Comparison of ENCODE assay signal across 10 mouse cellular contexts in genomic region chr11:45629250-45629649, GRCm38 (mm10).
DNase-seq lines count a peak whose midpoint lies in the region; ATAC-seq and TF ChIP-seq lines count a peak whose summit lies in the region.
"Had no signal": no experiment of that assay in that cellular context is flagged by ENCODE, and none has a peak within 500 bp of the region (broad histone marks: within the 10 kb centered on the region; RNA-seq: fewer than 3 reads in every experiment).

No protein-coding gene starts in this region.

- no peaks in the 10 kb centered on the region for H3K36me3 ChIP-seq in forebrain, postnatal 0 days (ENCODE audit: insufficient read depth)
- H3K36me3 ChIP-seq in forebrain, embryonic 10.5 days (replicated peaks), result no peaks in the 10 kb centered on the region
- no peaks in the 10 kb centered on the region for H3K36me3 ChIP-seq in liver, postnatal 0 days (replicated peaks; ENCODE audit: insufficient read depth, low read length)
- H3K36me3 ChIP-seq in liver, embryonic 11.5 days (ENCODE audit: control insufficient read depth, insufficient read depth, low read length), result no peaks in the 10 kb centered on the region
- H3K36me3 ChIP-seq in MEL (ENCODE audit: control insufficient read depth in 1 of 2, insufficient read depth in 2 of 2, low read length in 2 of 2), result no peaks in the 10 kb centered on the region
- H3K36me3 ChIP-seq: hindbrain, embryonic 15.5 days had no signal

- no peak for DNase-seq in forebrain, postnatal 0 days
- DNase-seq in forebrain, embryonic 10.5 days (ENCODE audit: extremely low spot score, low spot score), result no peak
- DNase-seq in liver, postnatal 0 days, result no peak
- DNase-seq in liver, embryonic 11.5 days (ENCODE audit: low spot score), result no peak
- DNase-seq in MEL (ENCODE audit: low read depth, low spot score), result peak; percentile 28
- DNase-seq in lung, postnatal 10 days, result peak; percentile 29
- no peak for DNase-seq in ovary, adult 18-20 months (ENCODE audit: low spot score)
- no peak for DNase-seq in layer of hippocampus, adult 9-11 months

- no peak for ATAC-seq in forebrain, postnatal 0 days
- ATAC-seq in liver, postnatal 0 days, result no peak
- ATAC-seq in liver, embryonic 11.5 days (replicated peaks; ENCODE audit: low FRiP score), result no peak

- H3K9me3 ChIP-seq in forebrain, postnatal 0 days (ENCODE audit: low read length), result no peaks in the 10 kb centered on the region
- no peaks in the 10 kb centered on the region for H3K9me3 ChIP-seq in forebrain, embryonic 10.5 days
- no peaks in the 10 kb centered on the region for H3K9me3 ChIP-seq in liver, postnatal 0 days (ENCODE audit: low read length)
- H3K9me3 ChIP-seq in liver, embryonic 11.5 days (ENCODE audit: control insufficient read depth, low read length), result no peaks in the 10 kb centered on the region
- no peaks in the 10 kb centered on the region for H3K9me3 ChIP-seq in MEL (replicated peaks; ENCODE audit: insufficient read depth, low read length)
- H3K9me3 ChIP-seq: hindbrain, embryonic 15.5 days had no signal

- no peak for TF ChIP-seq EP300 in liver, postnatal 0 days (IDR thresholded peaks at IDR 0.05; ENCODE audit: low read depth)
- TF ChIP-seq EP300 in MEL (IDR thresholded peaks at IDR 0.05; ENCODE audit: low read depth in 1 of 2, low read length in 2 of 2), result no peak

- TF ChIP-seq POLR2A in MEL (IDR thresholded peaks at IDR 0.05; ENCODE audit: control insufficient read depth in 1 of 2, insufficient read depth in 1 of 2, low read depth in 1 of 2, low read length in 2 of 2, poor library complexity in 1 of 2), result no peak

- no peaks in the 10 kb centered on the region for H3K79me2 ChIP-seq in MEL (ENCODE audit: control insufficient read depth, insufficient read depth, low read length, poor library complexity)

- H3K4me1 ChIP-seq in forebrain, postnatal 0 days (ENCODE audit: insufficient read depth), result no peaks in the 10 kb centered on the region
- H3K4me1 ChIP-seq in forebrain, embryonic 10.5 days, result no peaks in the 10 kb centered on the region
- no peaks in the 10 kb centered on the region for H3K4me1 ChIP-seq in liver, postnatal 0 days (ENCODE audit: insufficient read depth)
- no peaks in the 10 kb centered on the region for H3K4me1 ChIP-seq in liver, embryonic 11.5 days (replicated peaks; ENCODE audit: control insufficient read depth, insufficient read depth, low read length)
- H3K4me1 ChIP-seq in MEL (ENCODE audit: control insufficient read depth in 1 of 2, insufficient read depth in 2 of 2, low read length in 2 of 2), result no peaks in the 10 kb centered on the region
- H3K4me1 ChIP-seq: hindbrain, embryonic 15.5 days had no signal

- TF ChIP-seq RAD21 in MEL (IDR thresholded peaks at IDR 0.05; ENCODE audit: low read depth, low read length), result peak; percentile 36

- TF ChIP-seq CTCF in forebrain, postnatal 0 days (IDR thresholded peaks at IDR 0.05; ENCODE audit: low read depth), result peak; percentile 49
- peak; percentile 56 for TF ChIP-seq CTCF in liver, postnatal 0 days (IDR thresholded peaks at IDR 0.05; ENCODE audit: low read depth)
- peak in 2 of 3 experiments; percentile 56; a peak in 4 of 6 replicates for TF ChIP-seq CTCF in MEL (IDR thresholded peaks at IDR 0.05 in 2 of 3, conservative IDR thresholded peaks at IDR 0.05 in 1 of 3; ENCODE audit: control insufficient read depth in 1 of 3, insufficient read depth in 1 of 3, low read depth in 2 of 3, low read length in 3 of 3, poor library complexity in 1 of 3, severe bottlenecking in 1 of 3)

- H3K4me2 ChIP-seq in forebrain, postnatal 0 days (ENCODE audit: low read depth), result no peak overlapping the region
- H3K4me2 ChIP-seq in liver, postnatal 0 days (ENCODE audit: low read depth, low read length), result no peak overlapping the region
- H3K4me2 ChIP-seq in liver, embryonic 11.5 days, result no peak overlapping the region
- H3K4me2 ChIP-seq: hindbrain, embryonic 15.5 days; midbrain, embryonic 11.5 days had no signal

- H3K27ac ChIP-seq in forebrain, postnatal 0 days (ENCODE audit: low read depth, low read length), result no peak overlapping the region
- no peak overlapping the region for H3K27ac ChIP-seq in forebrain, embryonic 10.5 days
- H3K27ac ChIP-seq in liver, postnatal 0 days (ENCODE audit: low read depth), result no peak overlapping the region
- no peak overlapping the region for H3K27ac ChIP-seq in liver, embryonic 11.5 days (ENCODE audit: low read depth, low read length)
- H3K27ac ChIP-seq in MEL (ENCODE audit: control insufficient read depth, low read depth, low read length), result no peak overlapping the region
- H3K27ac ChIP-seq: hindbrain, embryonic 15.5 days had no signal

- H3K9ac ChIP-seq in forebrain, postnatal 0 days, result no peak overlapping the region
- H3K9ac ChIP-seq in liver, postnatal 0 days (replicated peaks), result no peak overlapping the region
- H3K9ac ChIP-seq in liver, embryonic 11.5 days (ENCODE audit: low read depth, low read length), result no peak overlapping the region
- H3K9ac ChIP-seq in MEL (ENCODE audit: control insufficient read depth, low read depth, low read length, poor library complexity, severe bottlenecking), result no peak overlapping the region
- H3K9ac ChIP-seq: hindbrain, embryonic 15.5 days had no signal

- H3K27me3 ChIP-seq in forebrain, postnatal 0 days (ENCODE audit: insufficient read depth, low read length), result no peaks in the 10 kb centered on the region
- no peaks in the 10 kb centered on the region for H3K27me3 ChIP-seq in forebrain, embryonic 10.5 days (ENCODE audit: poor library complexity, severe bottlenecking)
- H3K27me3 ChIP-seq in liver, postnatal 0 days (ENCODE audit: insufficient read depth, low read length), result no peaks in the 10 kb centered on the region
- no peaks in the 10 kb centered on the region for H3K27me3 ChIP-seq in liver, embryonic 11.5 days (replicated peaks; ENCODE audit: control insufficient read depth, insufficient read depth, low read length)
- no peaks in the 10 kb centered on the region for H3K27me3 ChIP-seq in MEL (ENCODE audit: control insufficient read depth in 1 of 2, insufficient read depth in 2 of 2, low read length in 2 of 2)
- H3K27me3 ChIP-seq: hindbrain, embryonic 15.5 days had no signal

- no peak overlapping the region for H3K4me3 ChIP-seq in forebrain, postnatal 0 days (ENCODE audit: low read depth, low read length)
- H3K4me3 ChIP-seq in forebrain, embryonic 10.5 days, result no peak overlapping the region
- no peak overlapping the region for H3K4me3 ChIP-seq in liver, postnatal 0 days (ENCODE audit: low read depth, low read length)
- H3K4me3 ChIP-seq in liver, embryonic 11.5 days (ENCODE audit: low read depth, low read length), result no peak overlapping the region
- no peak overlapping the region for H3K4me3 ChIP-seq in MEL (ENCODE audit: control insufficient read depth in 1 of 2, insufficient read depth in 1 of 2, low read depth in 2 of 2, low read length in 2 of 2)
- H3K4me3 ChIP-seq: hindbrain, embryonic 15.5 days had no signal

- WGBS in forebrain, postnatal 0 days, result 22% methylated on average over 1 of the region's 1 CpGs
- WGBS in forebrain, embryonic 10.5 days, result 15% methylated on average over 1 of the region's 1 CpGs
- WGBS in liver, postnatal 0 days (ENCODE audit: insufficient replicate concordance), result 60% methylated on average over 1 of the region's 1 CpGs
- 56% methylated on average over 1 of the region's 1 CpGs for WGBS in liver, embryonic 11.5 days

TF ChIP-seq in MEL, 35 proteins besides CTCF, POLR2A, EP300 and RAD21:
- no peak for TF ChIP-seq MXI1 (IDR thresholded peaks at IDR 0.05; ENCODE audit: low read depth, low read length)
- TF ChIP-seq ZC3H11A (IDR thresholded peaks at IDR 0.05; ENCODE audit: low read depth, low read length), result 0 out of 2 replicates have a peak, but pooled peaks have one; percentile 23
- peak; percentile 52 for TF ChIP-seq SMC3 (IDR thresholded peaks at IDR 0.05; ENCODE audit: low read depth, low read length)

Comparison
In these comparisons a context has a peak if more than half of its experiments do, and no peak if none do; other contexts are left out.
1. DNase-seq: peak in MEL (single experiment) and lung, postnatal 10 days (single experiment); none in forebrain, postnatal 0 days (single experiment), forebrain, embryonic 10.5 days (single experiment), liver, postnatal 0 days (single experiment), liver, embryonic 11.5 days (single experiment), ovary, adult 18-20 months (single experiment) and layer of hippocampus, adult 9-11 months (single experiment).
2. Peak in every context shown above with its lines, with median percentiles within 50 percentile points of each other: CTCF ChIP-seq.